Mouse (Mus musculus): ENCODE measurements around the gene Nedd9. TPM values are rescaled to one million over a fixed set of nuclear protein-coding genes. Genes with fewer than 3 reads are reported as not detected.

Gene Nedd9
- 51.7 and 65.6 TPM in 2 replicates for polyA plus RNA-seq (2011; ENCODE audit: insufficient read length, low read depth, missing spikeins)

DNA sequence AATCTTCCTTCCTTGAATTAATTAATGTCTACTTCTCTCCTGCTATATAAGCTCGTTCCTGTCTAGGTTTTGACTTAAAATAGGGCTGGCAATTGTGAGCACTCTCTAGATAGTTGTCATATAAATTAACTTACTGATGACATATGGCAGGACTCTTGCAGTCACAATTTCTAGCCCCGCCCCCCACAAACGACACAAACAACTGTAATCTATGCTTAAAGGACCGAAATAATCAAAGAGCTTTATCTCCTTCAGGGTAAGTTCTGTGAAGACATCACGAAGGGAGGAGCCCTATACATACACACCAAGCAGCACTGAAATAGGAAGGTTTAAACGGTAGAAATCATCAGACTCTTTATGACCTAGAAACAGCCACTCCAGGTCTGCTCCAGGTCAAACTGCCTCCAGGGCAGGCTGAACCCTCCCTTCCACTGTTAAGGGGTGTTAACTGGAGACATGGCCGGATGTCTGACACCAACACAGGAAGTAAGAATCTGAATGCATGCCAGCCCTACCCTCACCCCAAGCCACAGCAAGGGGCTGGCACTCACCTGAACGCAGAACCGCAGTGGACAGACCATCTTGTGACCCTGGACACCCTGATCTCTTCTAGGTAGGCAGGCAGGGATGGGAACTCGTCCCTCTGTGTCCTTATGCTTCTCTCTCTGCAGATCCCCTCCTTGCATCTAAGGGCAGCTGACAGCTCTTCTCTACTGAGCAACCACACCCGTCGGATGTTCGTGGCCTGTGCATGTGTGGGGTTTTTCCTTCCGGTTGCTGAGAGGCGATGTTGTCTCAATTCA lies at the start of gene Nedd9:
Gene Nedd9, minus strand, starts transcription at position 757 of the 803 bp plus-strand sequence.
- no peak for TF ChIP-seq CTCF (IDR thresholded peaks at IDR 0.05; ENCODE audit: borderline replicate concordance, insufficient read depth, low read length)
- no peak for TF ChIP-seq POLR2A (IDR thresholded peaks at IDR 0.05; ENCODE audit: low read depth, low read length)
- 0 out of 2 replicates have a peak within 1 kb of the TSS, but pooled peaks have one; percentile 10 for H3K27ac ChIP-seq (ENCODE audit: insufficient read depth, low read length)

DNA sequence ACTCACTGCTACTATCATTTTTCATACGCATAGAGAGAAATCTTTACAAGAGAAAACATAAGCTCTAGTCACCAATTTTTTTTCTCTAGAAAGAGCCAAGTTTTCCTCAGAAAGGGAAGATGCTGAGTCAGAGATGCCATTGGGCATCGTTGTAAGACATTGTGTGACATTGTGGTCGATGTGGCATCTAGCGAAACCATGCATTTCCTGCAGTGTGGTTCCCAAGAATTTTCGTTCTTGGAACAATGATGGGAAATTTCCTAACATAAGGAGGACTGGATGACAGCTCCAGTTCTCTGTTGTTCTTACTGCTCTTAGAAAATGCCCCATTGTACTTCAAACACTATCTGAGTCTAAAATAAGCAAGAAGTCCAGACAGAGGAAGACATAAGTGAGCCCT lies 45.5 kb upstream of the Nedd9 start:
- H3K4me3 ChIP-seq (ENCODE audit: insufficient read depth, low read length): no peak overlapping the region
- TF ChIP-seq POLR2A (IDR thresholded peaks at IDR 0.05; ENCODE audit: low read depth, low read length) (no peak), CTCF (IDR thresholded peaks at IDR 0.05; ENCODE audit: borderline replicate concordance, insufficient read depth, low read length) (no peak)
- peaks cover 5% of the 10 kb centered on the region; the same call in 1 of the 2 replicates for H3K4me1 ChIP-seq (ENCODE audit: control insufficient read depth, insufficient read depth, low read length)
- peak overlapping the region; percentile 37; the same call in 1 of the 2 replicates for H3K27ac ChIP-seq (ENCODE audit: insufficient read depth, low read length)

More for the DNA sequence above, at the start of gene Nedd9:
- peaks cover 4% of the 10 kb centered on the region; the same call in 1 of the 2 replicates for H3K4me1 ChIP-seq (ENCODE audit: control insufficient read depth, insufficient read depth, low read length)
- H3K4me3 ChIP-seq (ENCODE audit: insufficient read depth, low read length): no peak within 1 kb of the TSS

DNA sequence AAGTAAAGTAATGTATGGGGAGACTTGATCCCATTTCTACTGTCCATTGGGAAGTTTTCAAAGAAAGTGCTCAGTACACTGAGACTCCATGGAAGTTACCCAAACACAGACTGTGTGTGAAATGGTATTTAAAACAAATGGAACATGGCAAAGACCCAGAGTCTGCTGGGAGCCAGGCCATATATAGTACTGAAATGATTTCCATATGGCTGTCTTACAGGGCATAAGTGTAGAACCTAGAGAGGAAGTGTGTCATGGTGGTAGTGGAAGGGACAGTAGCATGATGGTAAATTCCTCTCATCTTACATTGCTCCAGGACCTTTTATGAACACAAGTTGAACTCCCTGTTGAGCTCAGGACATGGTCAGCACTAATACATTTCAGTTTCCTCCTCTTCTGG lies 43.2 kb upstream of the Nedd9 start:
- Histone ChIP-seq H3K27ac (ENCODE audit: insufficient read depth, low read length) (peak overlapping the region; percentile 84), H3K4me1 (ENCODE audit: control insufficient read depth, insufficient read depth, low read length) (peaks cover 5% of the 10 kb centered on the region; the same call in 1 of the 2 replicates), H3K4me3 (ENCODE audit: insufficient read depth, low read length) (no peak overlapping the region)
- no peak for TF ChIP-seq CTCF (IDR thresholded peaks at IDR 0.05; ENCODE audit: borderline replicate concordance, insufficient read depth, low read length)
- TF ChIP-seq POLR2A (IDR thresholded peaks at IDR 0.05; ENCODE audit: low read depth, low read length): no peak

DNA sequence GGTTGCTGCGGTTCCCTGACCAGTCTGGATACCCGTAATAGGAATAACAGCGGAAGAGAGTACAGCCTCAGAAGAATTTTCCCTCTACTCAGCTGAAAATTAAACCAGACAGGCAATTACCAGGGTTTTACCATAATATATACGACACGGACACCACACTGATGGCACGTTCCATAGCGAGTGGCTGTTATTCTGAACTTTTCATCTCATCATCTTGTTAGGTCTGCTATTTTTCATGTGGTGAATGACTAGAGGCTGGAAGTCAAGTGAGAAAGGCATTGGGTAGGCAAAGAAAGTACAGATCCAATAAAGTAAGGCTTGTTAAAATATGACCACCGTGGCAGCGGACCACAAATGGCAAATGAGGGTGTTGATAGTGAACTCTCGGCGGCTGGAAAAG lies 37.0 kb upstream of the Nedd9 start:
- Histone ChIP-seq H3K4me3 (ENCODE audit: insufficient read depth, low read length) (no peak overlapping the region), H3K27ac (ENCODE audit: insufficient read depth, low read length) (no peak overlapping the region), H3K4me1 (ENCODE audit: control insufficient read depth, insufficient read depth, low read length) (no peaks in the 10 kb centered on the region; the same call in 1 of the 2 replicates)
- TF ChIP-seq POLR2A (IDR thresholded peaks at IDR 0.05; ENCODE audit: low read depth, low read length) (no peak), CTCF (IDR thresholded peaks at IDR 0.05; ENCODE audit: borderline replicate concordance, insufficient read depth, low read length) (no peak)

DNA sequence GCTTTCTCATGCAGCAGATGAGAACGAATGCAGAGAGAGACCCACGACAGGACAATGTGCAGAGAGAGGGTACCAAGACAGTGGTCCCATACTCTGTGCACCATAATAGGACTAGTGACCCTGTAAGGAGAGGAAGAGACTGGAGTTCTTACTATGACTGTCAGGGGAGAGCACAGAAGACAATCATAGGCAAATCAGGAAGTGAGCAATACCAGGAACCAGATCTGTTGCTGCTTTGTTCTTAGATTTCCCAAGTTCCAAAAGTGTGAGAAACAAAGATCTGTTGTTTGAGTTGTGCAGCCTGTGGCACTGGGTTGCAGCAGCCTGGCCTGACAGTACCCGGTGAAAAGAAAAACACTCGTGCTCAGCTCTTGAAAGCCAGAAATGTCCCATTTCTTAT lies 34.1 kb upstream of the Nedd9 start:
- Histone ChIP-seq H3K27ac (ENCODE audit: insufficient read depth, low read length) (peak overlapping the region; percentile 70; the same call in 1 of the 2 replicates), H3K4me3 (ENCODE audit: insufficient read depth, low read length) (no peak overlapping the region), H3K4me1 (ENCODE audit: control insufficient read depth, insufficient read depth, low read length) (peaks cover 7% of the 10 kb centered on the region)
- TF ChIP-seq POLR2A (IDR thresholded peaks at IDR 0.05; ENCODE audit: low read depth, low read length) (no peak), CTCF (IDR thresholded peaks at IDR 0.05; ENCODE audit: borderline replicate concordance, insufficient read depth, low read length) (no peak)

DNA sequence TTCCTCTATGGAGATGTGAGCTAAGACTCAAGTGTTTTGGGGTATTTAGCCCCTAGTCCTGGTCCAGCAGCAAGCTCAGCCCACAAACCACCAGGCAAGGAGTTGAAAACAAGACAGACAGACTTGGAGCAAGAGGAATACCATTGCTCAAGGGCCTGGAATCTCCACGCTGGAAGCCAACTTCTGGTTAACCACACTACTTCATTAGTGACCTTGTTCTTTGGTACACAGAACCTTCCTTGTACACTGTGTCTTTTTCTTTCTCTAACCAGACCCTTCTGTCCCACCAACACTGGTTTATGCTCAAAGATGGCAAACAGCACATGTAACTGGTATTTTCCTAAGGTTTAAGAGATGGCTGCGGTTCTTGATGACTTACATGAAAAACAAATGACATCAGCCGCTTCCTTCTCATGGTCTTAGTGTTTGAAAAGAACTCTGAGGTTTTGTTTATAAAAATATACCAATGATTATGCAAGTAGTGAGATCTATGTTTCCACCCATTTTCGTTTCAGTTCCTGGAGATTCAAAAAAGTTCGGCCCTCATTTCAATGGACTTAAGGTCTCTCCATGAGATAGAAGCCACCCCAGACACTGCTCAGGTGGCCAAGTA lies 33.5 kb upstream of the Nedd9 start:
- Histone ChIP-seq H3K4me1 (ENCODE audit: control insufficient read depth, insufficient read depth, low read length) (peaks cover 8% of the 10 kb centered on the region), H3K27ac (ENCODE audit: insufficient read depth, low read length) (peak overlapping the region; percentile 70), H3K4me3 (ENCODE audit: insufficient read depth, low read length) (no peak overlapping the region)
- TF ChIP-seq POLR2A (IDR thresholded peaks at IDR 0.05; ENCODE audit: low read depth, low read length): no peak

DNA sequence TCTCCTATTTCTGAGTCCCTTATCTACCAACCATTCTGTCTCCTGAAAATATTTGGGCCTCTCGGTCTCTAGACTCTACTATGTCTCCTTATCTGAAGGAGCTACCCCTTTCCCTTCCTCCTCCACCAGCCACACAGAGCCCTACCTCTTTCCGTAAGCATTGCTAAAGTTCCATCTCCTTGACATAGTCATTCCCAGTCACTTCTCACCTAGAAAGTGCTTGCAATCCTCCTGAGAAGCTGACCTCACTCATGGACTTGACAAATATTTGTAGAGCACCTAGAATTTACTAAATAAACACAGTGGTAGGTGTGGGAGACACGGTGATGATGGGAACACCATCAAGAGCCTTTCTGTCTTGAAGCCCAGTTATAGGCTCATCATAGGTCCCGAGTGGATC lies 32.6 kb upstream of the Nedd9 start:
- peaks cover 11% of the 10 kb centered on the region for H3K4me1 ChIP-seq (ENCODE audit: control insufficient read depth, insufficient read depth, low read length)
- no peak overlapping the region for H3K27ac ChIP-seq (ENCODE audit: insufficient read depth, low read length)
- H3K4me3 ChIP-seq (ENCODE audit: insufficient read depth, low read length): no peak overlapping the region
- TF ChIP-seq CTCF (IDR thresholded peaks at IDR 0.05; ENCODE audit: borderline replicate concordance, insufficient read depth, low read length) (no peak), POLR2A (IDR thresholded peaks at IDR 0.05; ENCODE audit: low read depth, low read length) (no peak)

DNA sequence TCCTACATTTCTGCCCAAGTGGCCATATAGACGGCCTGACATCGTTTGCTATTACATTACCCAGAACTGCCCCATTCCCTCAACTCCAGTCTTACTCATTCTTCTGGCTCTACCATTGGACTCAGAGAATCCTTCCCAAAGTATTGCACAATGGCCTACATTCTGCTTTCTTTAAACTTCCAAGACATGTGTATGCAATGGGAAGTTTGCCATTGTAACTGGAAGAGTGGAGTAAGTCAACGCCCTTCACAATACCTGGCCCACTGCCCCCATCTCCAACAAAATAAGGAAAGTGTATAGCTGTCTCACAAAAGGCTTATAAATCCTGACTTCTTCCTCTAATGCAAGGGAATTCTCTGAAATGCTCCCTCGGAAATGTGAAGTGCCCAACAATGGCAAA lies 30.0 kb upstream of the Nedd9 start:
- Histone ChIP-seq H3K4me3 (ENCODE audit: insufficient read depth, low read length) (no peak overlapping the region), H3K4me1 (ENCODE audit: control insufficient read depth, insufficient read depth, low read length) (peaks cover 11% of the 10 kb centered on the region), H3K27ac (ENCODE audit: insufficient read depth, low read length) (peak overlapping the region; percentile 71)
- TF ChIP-seq CTCF (IDR thresholded peaks at IDR 0.05; ENCODE audit: borderline replicate concordance, insufficient read depth, low read length) (no peak), POLR2A (IDR thresholded peaks at IDR 0.05; ENCODE audit: low read depth, low read length) (no peak)

DNA sequence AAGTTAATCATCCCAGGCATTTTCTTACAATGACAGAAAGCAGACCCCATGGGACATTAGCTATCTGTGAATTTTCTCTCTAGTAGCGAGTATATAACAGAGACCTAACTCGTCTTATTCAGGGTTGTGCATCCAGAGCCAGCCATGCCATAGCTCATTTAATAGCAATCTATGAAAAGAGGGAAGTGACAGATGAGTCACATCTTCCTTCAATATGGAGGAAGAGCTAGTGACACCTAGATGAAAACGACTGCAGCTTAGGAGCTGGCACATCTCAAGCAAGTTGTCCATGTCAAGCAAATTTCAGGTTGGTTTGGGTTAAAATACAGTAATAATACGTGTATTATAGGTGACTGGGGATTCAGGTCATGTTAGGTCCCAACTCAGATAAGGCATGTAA lies 28.6 kb upstream of the Nedd9 start:
- H3K4me1 ChIP-seq (ENCODE audit: control insufficient read depth, insufficient read depth, low read length): peaks cover 14% of the 10 kb centered on the region
- no peak overlapping the region for H3K4me3 ChIP-seq (ENCODE audit: insufficient read depth, low read length)
- no peak overlapping the region for H3K27ac ChIP-seq (ENCODE audit: insufficient read depth, low read length)
- TF ChIP-seq CTCF (IDR thresholded peaks at IDR 0.05; ENCODE audit: borderline replicate concordance, insufficient read depth, low read length): no peak
- TF ChIP-seq POLR2A (IDR thresholded peaks at IDR 0.05; ENCODE audit: low read depth, low read length): no peak

DNA sequence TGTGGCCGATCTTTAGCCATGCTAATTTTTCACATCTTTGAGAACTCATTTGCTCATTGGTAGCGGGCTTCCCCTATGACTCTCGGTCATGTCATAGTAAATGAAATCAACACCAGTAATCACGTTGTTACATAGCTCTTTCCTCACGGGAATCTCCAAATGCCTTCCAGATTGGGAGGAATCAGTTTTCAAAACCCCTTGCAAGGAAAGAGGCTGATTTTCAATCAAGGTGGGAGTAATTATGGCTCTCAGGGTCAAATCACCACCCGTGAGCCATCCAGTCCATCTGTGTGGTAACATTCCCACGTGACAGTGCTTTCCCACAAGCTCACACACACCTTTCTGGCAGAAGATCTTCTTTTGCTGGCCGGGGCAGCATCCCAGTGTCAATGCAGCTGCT lies 27.8 kb upstream of the Nedd9 start:
- Histone ChIP-seq H3K4me1 (ENCODE audit: control insufficient read depth, insufficient read depth, low read length) (peaks cover 18% of the 10 kb centered on the region), H3K27ac (ENCODE audit: insufficient read depth, low read length) (no peak overlapping the region), H3K4me3 (ENCODE audit: insufficient read depth, low read length) (no peak overlapping the region)
- no peak for TF ChIP-seq CTCF (IDR thresholded peaks at IDR 0.05; ENCODE audit: borderline replicate concordance, insufficient read depth, low read length)
- no peak for TF ChIP-seq POLR2A (IDR thresholded peaks at IDR 0.05; ENCODE audit: low read depth, low read length)
